Mouse (Mus musculus): Measurements from ENCODE around the gene Sgf29. TPM values are rescaled to one million over a fixed set of nuclear protein-coding genes. Genes with fewer than 3 reads are reported as not detected.

The Sgf29 gene
- polyA plus RNA-seq (2015; fragmentation: Nextera tagmentation; extraction: Ambion mirVana) = 54.7 and 55.4 TPM in 2 replicates

DNA sequence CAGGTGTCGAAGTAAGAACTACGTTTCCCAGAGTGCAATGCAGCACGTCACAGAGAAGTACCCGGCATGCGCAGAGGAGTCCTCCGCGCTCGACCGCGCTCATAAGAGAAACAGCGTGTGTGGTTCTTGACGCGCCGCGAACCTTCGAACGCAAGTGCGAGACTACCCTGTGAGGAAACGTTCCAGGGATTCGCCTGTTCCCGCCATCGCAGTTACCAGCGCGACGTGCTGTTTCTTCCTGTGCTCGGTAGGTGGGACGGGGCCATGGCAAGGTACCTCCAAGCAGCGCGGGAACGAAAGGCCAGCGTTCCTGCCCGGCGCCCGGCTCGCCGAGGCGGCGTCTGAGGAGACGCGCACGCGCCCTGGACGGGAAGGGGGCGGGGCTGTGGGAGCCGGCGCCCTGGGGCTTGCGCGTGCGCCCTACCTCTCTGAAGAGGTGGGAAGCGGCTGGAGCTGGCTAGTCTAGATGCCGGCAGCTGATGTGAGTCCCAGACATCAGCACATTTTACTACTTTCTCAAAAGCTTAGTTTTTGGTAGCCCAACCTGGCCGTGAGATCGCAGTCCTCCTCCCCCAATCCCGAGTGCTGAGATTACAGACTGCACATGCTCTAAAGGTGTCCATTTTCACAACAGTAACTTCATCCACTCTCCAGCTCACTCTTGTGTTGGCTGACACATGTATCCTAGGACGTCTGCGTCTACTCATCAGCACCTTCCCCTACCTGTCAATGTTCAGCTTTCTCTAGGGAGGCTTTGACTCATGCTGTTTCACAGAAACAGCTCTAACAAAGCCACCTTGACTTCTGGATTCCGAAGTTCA, at the start of gene Sgf29:
Gene Sgf29, plus strand, starts transcription at position 79 of the 821 bp plus-strand sequence.
- H3K4me2 ChIP-seq (replicated peaks) = peak within 1 kb of the TSS; percentile 56

DNA sequence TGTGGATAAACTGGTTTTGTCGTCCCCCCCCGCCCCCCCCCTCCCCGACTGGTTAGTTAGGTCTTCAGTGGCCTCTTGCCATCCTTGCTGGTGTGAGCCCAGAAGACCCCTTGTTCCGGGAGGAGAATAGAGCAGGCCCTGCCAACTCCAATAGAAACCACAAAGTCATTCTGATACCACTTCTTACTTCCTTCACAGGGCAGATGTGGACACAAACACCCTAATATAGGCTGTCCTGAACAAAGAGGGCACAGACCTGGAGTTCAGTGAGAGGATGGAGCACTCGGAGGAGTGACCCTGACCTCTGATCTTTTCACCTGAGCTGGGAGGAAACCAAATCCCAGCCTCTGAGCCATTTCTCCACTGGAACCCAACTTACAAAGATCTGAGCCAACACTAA, 47.2 kb upstream of the Sgf29 start:
- H3K36me3 ChIP-seq = no peaks in the 10 kb centered on the region
- no peak for ATAC-seq (replicated peaks)
- H3K4me1 ChIP-seq = no peaks in the 10 kb centered on the region
- no peak overlapping the region for H3K4me3 ChIP-seq
- no peak overlapping the region for H3K9ac ChIP-seq (replicated peaks)
- H3K4me2 ChIP-seq (replicated peaks) = no peak overlapping the region
- H3K9me3 ChIP-seq = no peaks in the 10 kb centered on the region
- WGBS = 55% methylated on average over 4 of the region's 5 CpGs
- no peaks in the 10 kb centered on the region for H3K27me3 ChIP-seq
- H3K27ac ChIP-seq (replicated peaks) = no peak overlapping the region

More for the DNA sequence above, at the start of gene Sgf29:
- Histone ChIP-seq H3K27ac (replicated peaks) (peak within 1 kb of the TSS; percentile 94), H3K9ac (replicated peaks) (peak within 1 kb of the TSS; percentile 58), H3K4me3 (peak within 1 kb of the TSS; percentile 57), H3K27me3 (no peaks in the 10 kb centered on the region), H3K36me3 (no peaks in the 10 kb centered on the region), H3K4me1 (peaks cover 14% of the 10 kb centered on the region), H3K9me3 (no peaks in the 10 kb centered on the region)
- peak; percentile 98 for ATAC-seq (replicated peaks)
- WGBS = under 1% methylated on average over 57 of the region's 57 CpGs

DNA sequence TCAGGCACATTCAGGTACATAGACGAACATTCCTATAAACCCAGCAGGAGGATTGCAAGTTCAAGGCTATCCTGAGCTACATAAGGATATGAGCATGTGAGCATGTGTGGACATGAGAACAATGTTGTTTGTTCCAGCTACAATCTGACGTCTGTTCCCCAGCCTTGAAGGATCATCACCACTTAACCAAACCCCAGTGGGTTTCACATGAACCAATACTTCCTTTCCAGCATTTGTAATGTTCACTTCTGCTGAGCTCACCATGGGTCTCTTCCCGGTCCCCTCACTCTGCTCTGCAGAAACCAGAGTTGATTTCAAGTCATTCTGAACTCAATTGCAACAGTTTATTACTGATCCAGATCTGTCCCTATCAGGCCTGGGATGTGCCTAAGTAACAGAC, 46.5 kb upstream of the Sgf29 start:
- Histone ChIP-seq H3K9me3 (no peaks in the 10 kb centered on the region), H3K4me3 (no peak overlapping the region), H3K4me2 (replicated peaks) (no peak overlapping the region), H3K4me1 (no peaks in the 10 kb centered on the region), H3K27ac (replicated peaks) (no peak overlapping the region), H3K9ac (replicated peaks) (no peak overlapping the region), H3K36me3 (no peaks in the 10 kb centered on the region), H3K27me3 (no peaks in the 10 kb centered on the region)
- 90% methylated on average over 3 of the region's 3 CpGs for WGBS
- no peak for ATAC-seq (replicated peaks)

DNA sequence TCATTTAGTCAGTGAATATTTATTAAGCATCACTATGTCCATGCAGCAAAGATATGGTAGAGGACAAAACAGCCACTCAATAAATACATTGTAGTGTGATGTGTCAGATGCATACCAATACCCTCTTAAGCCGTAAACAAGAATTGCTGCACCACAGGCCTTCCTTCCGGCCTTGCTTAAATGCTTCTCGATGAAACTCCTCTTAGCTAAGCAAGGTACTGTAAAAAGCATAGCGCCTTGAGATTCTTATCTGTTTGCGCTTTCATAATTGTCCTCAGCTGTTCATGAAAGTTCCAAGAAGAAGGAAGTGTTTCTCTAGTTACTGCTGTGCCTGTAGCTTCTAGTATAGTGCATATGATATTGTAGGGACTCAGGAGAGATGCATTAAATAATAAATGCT, 42.5 kb upstream of the Sgf29 start:
- Histone ChIP-seq H3K4me3 (no peak overlapping the region), H3K27me3 (no peaks in the 10 kb centered on the region), H3K9me3 (no peaks in the 10 kb centered on the region), H3K4me1 (no peaks in the 10 kb centered on the region), H3K27ac (replicated peaks) (no peak overlapping the region), H3K36me3 (no peaks in the 10 kb centered on the region), H3K4me2 (replicated peaks) (no peak overlapping the region), H3K9ac (replicated peaks) (no peak overlapping the region)
- 80% methylated on average over 5 of the region's 5 CpGs for WGBS
- ATAC-seq (replicated peaks) = no peak

DNA sequence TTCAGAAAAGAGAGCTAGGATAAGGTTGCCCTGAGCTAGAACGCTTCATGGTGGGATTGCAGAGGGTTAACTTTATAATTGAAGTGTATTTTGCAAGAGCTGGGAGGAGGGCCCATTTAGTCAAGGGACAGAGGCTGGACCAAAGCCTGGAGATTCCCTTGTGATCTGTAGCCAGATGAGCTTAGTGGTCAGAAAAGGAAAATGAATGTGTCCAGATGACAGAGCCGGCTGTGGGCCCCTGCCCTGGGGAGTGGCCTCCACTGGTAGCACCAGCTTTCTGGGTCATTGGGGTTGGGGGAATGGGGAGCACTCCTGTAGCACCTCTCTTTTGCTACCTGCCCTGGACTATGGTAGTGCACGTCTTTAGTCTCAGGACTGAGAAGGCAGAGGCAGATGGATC, 42.0 kb upstream of the Sgf29 start:
- Histone ChIP-seq H3K36me3 (no peaks in the 10 kb centered on the region), H3K4me1 (no peaks in the 10 kb centered on the region), H3K27ac (replicated peaks) (no peak overlapping the region), H3K9me3 (no peaks in the 10 kb centered on the region), H3K9ac (replicated peaks) (no peak overlapping the region), H3K4me2 (replicated peaks) (no peak overlapping the region), H3K4me3 (no peak overlapping the region), H3K27me3 (no peaks in the 10 kb centered on the region)
- ATAC-seq (replicated peaks) = no peak
- 82% methylated on average over 3 of the region's 3 CpGs for WGBS

DNA sequence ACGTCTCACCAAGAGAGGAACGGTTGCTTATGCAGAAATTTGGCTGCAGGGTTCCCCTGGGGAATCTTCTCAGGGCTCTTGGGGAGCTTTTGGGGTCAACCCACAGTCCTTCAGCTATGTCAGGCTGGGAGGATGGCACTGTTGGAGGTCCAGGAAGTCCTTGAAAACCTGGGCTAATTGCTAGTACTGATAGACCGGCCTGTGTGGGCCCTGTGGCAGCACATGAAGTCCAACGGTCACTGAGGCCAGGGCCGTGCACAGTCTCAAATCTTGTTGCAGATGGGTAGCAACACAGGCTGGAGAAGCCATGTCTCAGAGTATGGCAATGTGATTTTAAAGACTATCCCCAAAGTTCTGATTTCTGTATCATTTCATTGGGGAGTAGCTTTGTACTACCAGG, 41.3 kb upstream of the Sgf29 start:
- no peaks in the 10 kb centered on the region for H3K36me3 ChIP-seq
- no peaks in the 10 kb centered on the region for H3K9me3 ChIP-seq
- no peak overlapping the region for H3K4me2 ChIP-seq (replicated peaks)
- 87% methylated on average over 5 of the region's 5 CpGs for WGBS
- no peak overlapping the region for H3K9ac ChIP-seq (replicated peaks)
- H3K4me1 ChIP-seq = no peaks in the 10 kb centered on the region
- H3K27me3 ChIP-seq = no peaks in the 10 kb centered on the region
- H3K4me3 ChIP-seq = no peak overlapping the region
- ATAC-seq (replicated peaks) = no peak
- H3K27ac ChIP-seq (replicated peaks) = no peak overlapping the region

DNA sequence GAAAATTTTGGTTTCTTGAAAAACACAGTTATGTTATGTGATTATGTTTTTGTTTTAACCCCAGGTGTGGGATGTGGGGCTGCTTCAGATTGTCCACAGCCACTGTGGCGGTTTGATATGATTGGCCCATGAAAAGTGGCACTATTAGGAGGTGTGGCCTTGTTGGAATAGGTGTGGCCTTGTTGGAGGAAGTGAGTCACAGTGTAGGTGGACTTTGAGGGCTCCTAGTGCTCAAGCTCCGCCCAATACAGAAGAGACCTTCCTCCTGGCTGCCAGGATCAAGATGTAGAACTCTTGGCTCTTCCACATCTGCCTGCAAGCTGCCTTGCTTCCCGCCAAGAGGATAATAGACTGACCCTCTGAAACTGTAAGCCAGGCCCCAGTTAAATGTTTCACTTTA, 36.4 kb upstream of the Sgf29 start:
- no peak overlapping the region for H3K4me3 ChIP-seq
- no peak overlapping the region for H3K9ac ChIP-seq (replicated peaks)
- no peak overlapping the region for H3K4me2 ChIP-seq (replicated peaks)
- no peaks in the 10 kb centered on the region for H3K4me1 ChIP-seq
- no peaks in the 10 kb centered on the region for H3K36me3 ChIP-seq
- no peaks in the 10 kb centered on the region for H3K9me3 ChIP-seq
- ATAC-seq (replicated peaks) = no peak
- no peaks in the 10 kb centered on the region for H3K27me3 ChIP-seq
- no peak overlapping the region for H3K27ac ChIP-seq (replicated peaks)
- WGBS = 78% methylated on average over 3 of the region's 3 CpGs

DNA sequence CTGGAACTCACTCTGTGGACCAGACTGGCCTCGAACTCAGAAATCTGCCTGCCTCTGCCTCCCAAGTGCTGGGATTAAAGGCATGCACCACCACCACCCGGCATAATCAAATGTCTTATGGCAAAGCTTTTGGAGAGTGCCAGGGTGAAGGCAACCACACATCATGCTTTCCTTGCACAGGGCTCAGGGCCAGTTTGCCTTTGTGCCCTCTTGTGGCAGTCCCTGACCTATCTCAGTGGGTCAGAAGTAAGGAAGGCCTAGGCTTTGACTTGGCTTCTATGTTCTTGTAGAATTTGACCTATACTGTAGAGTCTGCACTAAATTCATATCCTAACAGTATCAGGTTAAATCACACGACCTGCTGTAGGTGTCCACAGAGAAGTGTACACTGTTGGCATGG, 32.4 kb upstream of the Sgf29 start:
- no peaks in the 10 kb centered on the region for H3K9me3 ChIP-seq
- no peaks in the 10 kb centered on the region for H3K27me3 ChIP-seq
- H3K36me3 ChIP-seq = no peaks in the 10 kb centered on the region
- no peak overlapping the region for H3K4me3 ChIP-seq
- no peaks in the 10 kb centered on the region for H3K4me1 ChIP-seq
- no peak overlapping the region for H3K9ac ChIP-seq (replicated peaks)
- H3K4me2 ChIP-seq (replicated peaks) = no peak overlapping the region
- ATAC-seq (replicated peaks) = no peak
- H3K27ac ChIP-seq (replicated peaks) = no peak overlapping the region
- WGBS = 69% methylated on average over 3 of the region's 3 CpGs

DNA sequence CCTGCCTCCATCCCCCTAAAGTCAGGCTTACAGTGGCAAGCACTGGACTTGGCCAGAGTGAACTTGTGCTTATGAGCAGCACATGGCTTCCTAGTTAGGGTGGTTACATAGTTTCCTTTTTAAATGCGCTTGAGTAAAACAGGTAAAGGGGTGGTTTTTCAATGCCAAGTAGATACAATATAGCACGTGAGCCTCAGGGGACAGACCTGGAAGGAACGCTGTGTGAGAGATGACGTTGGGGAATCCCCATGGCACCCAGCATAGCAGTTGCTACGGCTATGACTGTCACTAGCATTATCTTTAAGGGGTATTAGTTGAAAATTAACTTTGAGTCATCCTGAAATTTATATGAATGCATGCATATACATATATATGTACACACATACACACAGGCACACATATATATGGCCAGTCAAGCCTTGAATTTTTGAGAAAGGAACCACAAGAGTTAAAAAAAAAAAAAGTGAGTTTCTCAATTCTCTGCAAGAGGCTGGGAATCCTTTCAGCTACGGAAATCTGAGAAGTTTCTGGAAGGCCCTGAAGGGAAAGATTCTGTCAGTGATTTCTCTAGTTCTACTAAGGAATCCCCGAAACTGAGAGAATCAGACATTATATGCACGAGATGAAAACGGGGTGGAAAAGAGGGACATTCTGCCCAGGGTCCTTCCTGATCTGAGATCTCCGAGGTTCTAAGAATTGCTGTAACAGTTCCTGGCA, 29.4 kb upstream of the Sgf29 start:
- Histone ChIP-seq H3K36me3 (no peaks in the 10 kb centered on the region), H3K27ac (replicated peaks) (no peak overlapping the region), H3K4me1 (no peaks in the 10 kb centered on the region), H3K4me2 (replicated peaks) (no peak overlapping the region), H3K27me3 (no peaks in the 10 kb centered on the region), H3K9me3 (no peaks in the 10 kb centered on the region), H3K4me3 (no peak overlapping the region), H3K9ac (replicated peaks) (no peak overlapping the region)
- 81% methylated on average over 10 of the region's 10 CpGs for WGBS
- ATAC-seq (replicated peaks) = no peak

DNA sequence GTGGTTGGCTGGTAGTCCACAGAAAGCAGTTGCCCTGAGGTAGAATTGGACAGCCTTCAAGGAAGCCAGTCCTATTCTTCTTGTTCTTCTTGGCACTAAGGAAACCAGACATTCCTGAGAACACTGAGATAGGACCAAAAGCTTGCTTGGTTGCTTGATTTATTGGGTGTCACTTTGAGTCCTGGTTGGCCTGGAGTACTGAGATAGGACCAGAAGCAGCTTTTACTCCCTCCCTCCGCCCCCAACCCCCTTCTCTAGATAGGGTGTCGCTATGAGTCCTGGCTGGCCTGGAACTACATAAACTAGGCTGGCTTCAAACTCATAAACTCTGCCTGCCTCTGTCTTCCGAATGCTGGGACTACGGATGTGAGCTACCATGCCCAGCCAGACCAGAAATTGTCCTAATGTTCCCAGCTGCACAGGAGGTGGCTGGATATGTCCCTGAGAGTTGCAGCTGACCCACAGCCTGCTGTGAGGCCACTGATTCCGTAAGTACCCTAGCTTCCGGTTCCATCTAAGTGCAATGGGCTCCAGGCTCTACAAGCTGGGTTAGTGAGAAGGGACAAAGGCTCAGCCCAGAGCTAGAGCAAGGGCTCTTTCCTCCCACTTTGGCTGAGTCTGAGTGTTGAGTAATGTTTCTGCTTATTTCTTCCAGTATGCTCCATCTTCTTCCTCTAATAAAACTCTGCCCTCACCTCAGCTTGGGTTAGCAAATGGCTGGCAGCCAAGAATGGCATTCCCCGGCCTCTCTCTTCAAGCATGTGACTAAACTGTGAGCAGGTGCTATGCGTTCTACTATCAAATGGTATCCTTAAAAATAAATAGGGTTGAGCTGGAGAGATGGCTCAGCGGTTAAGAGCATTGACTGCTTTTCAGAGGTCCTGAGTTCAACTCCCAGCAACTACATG, 27.4 kb upstream of the Sgf29 start:
- no peaks in the 10 kb centered on the region for H3K27me3 ChIP-seq
- no peak overlapping the region for H3K27ac ChIP-seq (replicated peaks)
- no peak overlapping the region for H3K9ac ChIP-seq (replicated peaks)
- no peak overlapping the region for H3K4me2 ChIP-seq (replicated peaks)
- ATAC-seq (replicated peaks) = no peak
- H3K4me1 ChIP-seq = no peaks in the 10 kb centered on the region
- 87% methylated on average over 9 of the region's 9 CpGs for WGBS
- H3K36me3 ChIP-seq = no peaks in the 10 kb centered on the region
- no peak overlapping the region for H3K4me3 ChIP-seq
- no peaks in the 10 kb centered on the region for H3K9me3 ChIP-seq

DNA sequence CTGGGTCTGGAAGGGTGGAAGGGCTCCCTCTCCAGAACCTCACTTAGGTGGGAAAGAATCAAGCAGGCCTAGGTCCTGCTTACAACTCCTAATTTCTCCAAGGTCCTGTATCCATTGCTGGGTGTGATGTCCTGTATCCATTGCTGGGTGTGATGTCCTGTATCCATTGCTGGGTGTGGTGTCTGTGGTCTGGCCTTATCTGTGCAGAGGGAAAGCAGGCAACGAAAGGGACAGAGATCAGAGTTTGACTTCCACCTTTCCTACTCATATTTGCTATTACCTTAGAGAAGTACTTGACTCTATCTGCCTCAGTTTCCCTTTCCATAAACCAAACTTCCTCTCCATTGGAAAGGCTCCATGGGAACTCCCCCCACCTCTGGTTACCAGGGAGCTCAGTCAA, 25.7 kb upstream of the Sgf29 start:
- no peaks in the 10 kb centered on the region for H3K9me3 ChIP-seq
- H3K36me3 ChIP-seq = no peaks in the 10 kb centered on the region
- H3K4me3 ChIP-seq = no peak overlapping the region
- no peak overlapping the region for H3K27ac ChIP-seq (replicated peaks)
- no peak overlapping the region for H3K9ac ChIP-seq (replicated peaks)
- no peak overlapping the region for H3K4me2 ChIP-seq (replicated peaks)
- H3K4me1 ChIP-seq = no peaks in the 10 kb centered on the region
- no peaks in the 10 kb centered on the region for H3K27me3 ChIP-seq
- ATAC-seq (replicated peaks) = no peak
- WGBS = 96% methylated on average over 1 of the region's 1 CpGs

DNA sequence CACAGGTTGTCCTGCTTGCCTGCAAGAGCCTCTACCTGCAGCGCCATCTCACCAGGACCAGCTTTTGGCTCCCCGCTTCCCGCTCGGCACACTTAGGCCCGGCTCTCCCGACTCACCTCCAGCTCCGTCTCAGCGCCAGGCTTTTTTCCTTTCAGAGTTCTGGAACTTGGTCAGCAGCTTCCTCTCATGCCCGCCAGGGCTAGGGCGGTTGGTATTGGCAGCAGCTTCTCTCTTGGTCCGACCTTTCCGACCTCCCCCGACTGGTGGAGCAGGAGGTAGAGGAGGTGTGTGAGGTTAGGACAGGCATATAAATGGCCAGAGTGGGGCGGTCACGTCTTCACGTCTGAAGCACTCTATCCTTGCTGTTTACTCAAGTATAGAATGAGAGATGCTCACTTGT, 24.3 kb upstream of the Sgf29 start:
- 70% methylated on average over 16 of the region's 16 CpGs for WGBS
- no peaks in the 10 kb centered on the region for H3K9me3 ChIP-seq
- H3K4me1 ChIP-seq = no peaks in the 10 kb centered on the region
- no peak overlapping the region for H3K27ac ChIP-seq (replicated peaks)
- H3K36me3 ChIP-seq = no peaks in the 10 kb centered on the region
- no peak overlapping the region for H3K9ac ChIP-seq (replicated peaks)
- no peaks in the 10 kb centered on the region for H3K27me3 ChIP-seq
- ATAC-seq (replicated peaks) = no peak
- no peak overlapping the region for H3K4me3 ChIP-seq
- H3K4me2 ChIP-seq (replicated peaks) = no peak overlapping the region
